Mouse (Mus musculus) megakaryocyte, embryonic 14.5 days (primary cell): ENCODE data around the gene Hist1h2bk.

ENCODE experiments used
- FLI1 ChIP-seq: IDR thresholded peaks from 2 replicates; pipeline ENCODE4 v1.6.1; 2012; ENCODE audit warnings: low read length, inconsistent platforms, mixed read lengths
- GATA1 ChIP-seq: IDR thresholded peaks from 3 replicates; pipeline ENCODE4 v1.6.1; 2012; ENCODE audit warnings: mixed read lengths, low read length, inconsistent platforms, borderline replicate concordance

DNA sequence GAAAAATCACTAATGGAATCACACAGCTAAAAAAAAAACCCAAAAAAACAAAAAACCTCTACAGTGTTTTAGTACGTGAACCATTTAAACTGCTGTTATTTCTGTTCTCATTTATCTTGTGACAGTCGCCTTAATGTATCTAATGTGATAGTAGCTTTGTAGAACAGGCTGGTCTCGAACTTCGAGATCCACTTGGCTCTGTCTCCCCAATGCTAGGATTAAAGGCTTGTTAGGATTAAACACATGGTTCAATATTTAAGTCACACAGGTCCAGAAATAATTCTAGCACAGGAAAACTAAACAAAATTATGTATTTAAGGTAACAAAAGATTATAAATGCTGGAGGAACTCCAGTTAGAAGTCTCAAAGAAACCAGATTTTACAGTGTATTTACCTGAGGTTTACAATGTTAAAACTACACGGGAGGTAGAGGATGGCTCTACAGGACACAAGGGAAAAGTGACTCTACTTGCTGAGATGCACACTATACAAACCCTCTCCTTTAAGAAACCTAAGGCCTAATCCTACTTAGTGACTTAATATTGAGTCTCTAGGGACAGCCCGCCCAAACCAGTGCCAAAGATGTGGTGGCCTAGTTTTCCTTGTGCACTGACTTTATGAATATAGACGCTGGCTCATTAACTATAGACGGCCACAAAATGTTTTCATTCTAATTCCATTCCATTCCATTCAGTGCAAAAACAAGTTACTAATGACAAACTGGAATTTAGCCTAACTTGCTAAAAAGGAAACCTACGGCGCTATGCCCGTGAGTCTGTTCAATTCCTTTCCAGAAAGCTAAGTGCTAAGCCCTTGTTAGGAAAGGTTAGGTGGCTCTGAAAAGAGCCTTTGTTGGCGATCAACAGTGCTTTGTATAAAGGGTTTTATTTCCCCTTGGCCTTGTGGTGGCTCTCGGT lies 6.2 kb downstream of the Hist1h2bk start:
- TF ChIP-seq GATA1 (no peak), FLI1 (no peak)
